Comparison of ENCODE assay signal across 1 mouse cellular context in genomic region chr6:86397257-86397980, GRCm38 (mm10).
TF ChIP-seq lines count a peak whose summit lies in the region.

No protein-coding gene starts in this region.

TF ChIP-seq in MEL, 35 proteins besides CTCF, POLR2A, EP300 and RAD21:
- TF ChIP-seq SMC3 (IDR thresholded peaks at IDR 0.05; ENCODE audit: low read depth, low read length) (no peak), NRF1 (IDR thresholded peaks at IDR 0.05; ENCODE audit: insufficient read depth, low read depth, low read length, poor library complexity, severe bottlenecking) (no peak), RCOR1 (IDR thresholded peaks at IDR 0.05; ENCODE audit: low read depth, low read length) (no peak), ZMIZ1 (IDR thresholded peaks at IDR 0.05; ENCODE audit: low read depth, low read length) (no peak), TCF12 (IDR thresholded peaks at IDR 0.05; ENCODE audit: low read depth, low read length) (no peak), SIN3A (IDR thresholded peaks at IDR 0.05; ENCODE audit: low read length) (peak; percentile 73), KAT2A (conservative IDR thresholded peaks at IDR 0.05; ENCODE audit: low read depth, low read length) (no peak), MYC (IDR thresholded peaks at IDR 0.05; ENCODE audit: low read depth, low read length) (peak; percentile 55; the same call in 1 of the 2 replicates), CHD2 (IDR thresholded peaks at IDR 0.05; ENCODE audit: low read length) (no peak), TAL1 (IDR thresholded peaks at IDR 0.05; ENCODE audit: low read length) (no peak), MYB (IDR thresholded peaks at IDR 0.05; ENCODE audit: low read depth, low read length) (no peak), USF1 (IDR thresholded peaks at IDR 0.05; ENCODE audit: low read depth, low read length) (peak; percentile 50; the same call in 1 of the 2 replicates), GATA1 (IDR thresholded peaks at IDR 0.05; ENCODE audit: low read depth, low read length) (peak; percentile 52; the same call in 1 of the 2 replicates), POLR2AphosphoS5 (IDR thresholded peaks at IDR 0.05; ENCODE audit: borderline replicate concordance, low read depth, low read length) (no peak), MAFK (IDR thresholded peaks at IDR 0.05; ENCODE audit: borderline replicate concordance, low read depth, low read length) (no peak), TBP (IDR thresholded peaks at IDR 0.05; ENCODE audit: low read depth, low read length) (0 out of 2 replicates have a peak, but pooled peaks have one; percentile 58), E2F4 (IDR thresholded peaks at IDR 0.05; ENCODE audit: borderline replicate concordance, low read depth, low read length) (no peak), BHLHE40 (IDR thresholded peaks at IDR 0.05; ENCODE audit: borderline replicate concordance, low read depth, low read length) (peak; percentile 18; the same call in 1 of the 2 replicates), ZNF384 (IDR thresholded peaks at IDR 0.05; ENCODE audit: low read depth, low read length) (no peak), MAZ (IDR thresholded peaks at IDR 0.05; ENCODE audit: low read depth, low read length) (no peak), ELF1 (IDR thresholded peaks at IDR 0.05; ENCODE audit: low read depth, low read length) (no peak), JUND (IDR thresholded peaks at IDR 0.05; ENCODE audit: low read depth, low read length) (no peak), MAX (IDR thresholded peaks at IDR 0.05; ENCODE audit: low read length) (peak; percentile 44; the same call in 1 of the 2 replicates), MEF2A (IDR thresholded peaks at IDR 0.05; ENCODE audit: extremely low read depth, insufficient replicate concordance, low read depth, low read length, poor library complexity, severe bottlenecking) (no peak), ZC3H11A (IDR thresholded peaks at IDR 0.05; ENCODE audit: low read depth, low read length) (no peak), ZKSCAN1 (IDR thresholded peaks at IDR 0.05; ENCODE audit: low read depth, low read length) (no peak), GABPA (IDR thresholded peaks at IDR 0.05; ENCODE audit: low read depth, low read length) (no peak), USF2 (IDR thresholded peaks at IDR 0.05; ENCODE audit: borderline replicate concordance in 1 of 2, insufficient read depth in 1 of 2, low read depth in 1 of 2, low read length in 2 of 2) (no peak), ETS1 (IDR thresholded peaks at IDR 0.05; ENCODE audit: low read depth, low read length) (no peak; the same call in 1 of the 2 replicates), CHD1 (IDR thresholded peaks at IDR 0.05; ENCODE audit: low read depth, low read length) (no peak), MXI1 (IDR thresholded peaks at IDR 0.05; ENCODE audit: low read depth, low read length) (peak; percentile 88)
